Mouse (Mus musculus): ENCODE data around the gene Olfr1179.
"Not testable (repeated sequence)": the region's sequence is repeated elsewhere in the genome, so short reads cannot be mapped to it uniquely, and the experiment has no call there.

Gene Olfr1179

DNA sequence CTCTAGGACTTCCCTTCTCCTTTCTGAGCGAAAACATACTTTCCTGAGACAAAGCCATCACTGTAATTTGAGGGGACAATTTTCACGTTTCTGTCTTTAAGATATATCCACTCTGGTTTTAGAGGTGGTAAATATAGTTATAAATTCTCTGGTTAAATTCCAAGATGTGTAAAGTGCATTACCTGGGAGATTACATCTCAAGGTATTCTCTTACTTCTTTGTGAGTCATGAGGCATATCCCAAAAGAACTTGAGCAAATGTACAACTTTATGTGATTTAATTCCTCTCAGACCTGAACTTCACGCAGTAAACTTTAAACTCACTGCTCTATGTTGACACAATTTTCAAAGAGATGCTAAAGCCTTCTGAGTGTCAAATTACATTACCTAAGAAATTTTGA, at the start of gene Olfr1179:
TSS of gene Olfr1179 (minus strand) at position 101 of the 400 bp plus-strand sequence.
- no peak for DNase-seq (ENCODE audit: low spot score)

DNA sequence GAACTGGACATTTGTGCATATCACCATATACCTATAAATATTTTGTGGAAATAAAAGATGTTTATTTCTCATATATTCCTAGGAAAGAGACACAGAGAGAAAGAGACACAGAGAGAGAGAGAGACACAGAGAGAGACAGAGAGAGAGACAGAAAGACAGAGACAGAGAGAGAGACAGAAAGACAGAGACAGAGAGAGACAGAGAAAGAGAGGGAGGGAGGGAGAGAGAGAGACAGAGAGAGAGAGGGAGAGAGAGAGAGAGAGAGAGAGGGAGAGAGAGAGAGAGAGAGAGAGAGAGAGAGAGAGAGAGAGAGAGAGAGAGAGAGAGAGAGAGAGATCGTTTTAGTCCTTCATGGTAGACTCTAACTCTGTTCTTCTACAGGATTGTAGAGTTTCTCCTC, 48.3 kb upstream of the Olfr1179 start, which contains the start of gene Olfr1183:
TSS of gene Olfr1183 (plus strand) at position 301 of the 400 bp plus-strand sequence.
- not testable (repeated sequence) for DNase-seq (ENCODE audit: low spot score)

DNA sequence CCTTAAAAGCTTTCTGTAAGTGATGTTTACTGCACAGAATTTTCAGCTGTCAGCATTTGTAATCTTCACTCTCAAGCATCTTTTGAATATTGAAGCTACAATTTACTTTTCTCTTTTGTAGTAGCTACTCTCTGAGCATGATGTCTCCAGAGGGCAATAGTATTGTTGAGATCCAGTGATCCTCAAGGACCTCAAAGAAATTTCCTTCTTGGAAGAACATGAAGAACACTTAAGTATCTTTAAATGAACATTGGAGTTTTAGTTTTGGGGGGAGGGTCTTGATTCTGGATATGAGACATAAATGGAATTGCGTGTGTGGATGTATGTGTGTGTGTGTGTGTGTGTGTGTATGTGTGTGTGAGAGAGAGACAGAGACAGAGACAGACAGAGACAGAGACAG, 42.8 kb upstream of the Olfr1179 start, which contains the start of gene Gm13757:
TSS of gene Gm13757 (minus strand) at position 101 of the 400 bp plus-strand sequence.
- no peak for DNase-seq (ENCODE audit: low spot score)

DNA sequence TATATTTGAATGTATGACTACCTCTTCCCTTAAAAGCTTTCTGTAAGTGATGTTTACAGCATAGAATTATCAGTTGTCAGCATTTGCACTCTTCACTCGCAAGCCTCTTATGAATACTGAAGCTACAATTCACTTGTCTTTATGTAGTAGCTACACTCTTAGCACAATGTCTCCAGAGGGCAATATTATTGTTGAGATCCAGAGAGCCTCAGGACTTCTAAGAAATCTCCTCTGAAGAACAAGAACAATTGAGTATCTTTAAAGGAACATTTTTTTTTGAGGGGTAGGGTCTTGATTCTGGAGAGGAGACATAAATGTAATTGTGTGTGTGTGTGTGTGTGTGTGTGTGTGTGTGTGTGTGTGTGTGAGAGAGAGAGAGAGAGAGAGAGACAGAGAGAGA, 19.8 kb upstream of the Olfr1179 start, which contains the start of gene Olfr1181:
TSS of gene Olfr1181 (minus strand) at position 101 of the 400 bp plus-strand sequence.
- no peak for DNase-seq (ENCODE audit: low spot score)

DNA sequence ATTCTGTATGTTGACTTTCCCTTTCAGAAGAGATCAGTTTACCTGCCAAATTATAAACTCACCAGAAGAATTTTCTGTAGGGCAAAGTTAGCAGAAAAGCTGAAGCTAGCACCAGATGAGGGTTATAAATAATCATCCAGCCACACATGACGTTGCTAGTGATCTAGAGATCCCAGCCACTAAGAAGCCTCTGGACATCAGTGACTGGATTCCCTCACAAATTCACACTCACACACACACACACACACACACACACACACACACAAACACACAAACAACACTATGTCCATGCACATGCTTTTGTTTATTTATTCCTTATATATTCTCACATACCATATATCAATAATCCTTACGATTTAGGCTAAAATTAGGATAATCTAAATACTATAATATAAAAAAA, 12.8 kb upstream of the Olfr1179 start, which contains the start of gene Olfr1180:
TSS of gene Olfr1180 (minus strand) at position 101 of the 400 bp plus-strand sequence.
- no peak for DNase-seq (ENCODE audit: low spot score)

DNA sequence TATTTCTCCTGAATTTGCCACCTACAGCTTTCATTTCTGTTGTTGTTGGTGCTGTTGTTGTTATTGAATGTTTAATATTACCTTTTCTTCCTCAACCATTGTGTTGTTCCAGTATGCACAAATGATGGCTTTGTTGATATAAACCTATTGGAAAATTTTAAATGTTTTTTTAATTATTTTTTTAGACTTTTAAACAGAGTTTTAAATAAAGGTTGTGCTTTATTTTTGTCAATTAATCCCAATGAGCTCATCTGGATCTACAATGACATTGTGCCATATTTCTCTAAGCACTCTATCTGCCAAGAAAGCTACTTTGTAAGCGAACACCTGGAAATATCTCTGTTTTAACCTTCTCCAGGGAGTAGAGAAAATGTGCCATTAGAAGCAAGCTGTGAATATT, 19.5 kb downstream of the Olfr1179 start, which contains the start of gene Olfr1178:
TSS of gene Olfr1178 (plus strand) at position 301 of the 400 bp plus-strand sequence.
- no peak for DNase-seq (ENCODE audit: low spot score)

DNA sequence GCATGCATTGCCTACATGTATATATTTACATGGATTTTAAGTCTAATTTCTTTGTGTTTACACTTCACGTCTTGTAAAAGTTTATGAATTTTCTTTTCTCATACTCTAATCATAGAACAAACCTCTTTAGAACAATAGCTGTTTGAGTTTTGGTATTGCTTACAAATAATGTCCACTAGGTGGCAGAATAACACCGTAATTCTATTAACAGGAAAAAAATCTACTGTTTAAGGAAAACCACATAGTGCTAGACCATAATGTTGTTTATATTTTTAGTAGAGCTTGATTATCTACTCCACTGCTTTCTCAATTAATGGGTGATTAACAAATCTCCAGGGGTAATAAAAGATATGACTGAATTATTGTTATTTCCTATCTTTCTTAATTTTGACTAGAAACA, 49.9 kb downstream of the Olfr1179 start:
- DNase-seq (ENCODE audit: low spot score): peak; percentile 62
